Mouse (Mus musculus): ENCODE results near the gene Gpx2. TPM values are rescaled to one million over a fixed set of nuclear protein-coding genes. Genes with fewer than 3 reads are reported as not detected.
A peak's percentile ranks its signal among the peaks of the same experiment; 100 is the strongest.
"Not testable (repeated sequence)": the region's sequence is repeated elsewhere in the genome, so short reads cannot be mapped to it uniquely, and the experiment has no call there.

Gpx2 gene
- total RNA-seq, 2 experiments from 2014 or later, result not detected

- peak in 1 of 2 experiments; percentile 22 for DNase-seq (ENCODE audit: low spot score in 2 of 2)
Observed at GRCm38 (mm10) chr12:76805056-76805811, 9.9 kb upstream of the Gpx2 start.

- peak; percentile 38 to 49 for DNase-seq (ENCODE audit: low spot score in 2 of 2)
Observed at GRCm38 (mm10) chr12:76803700-76804252, 8.4 kb upstream of the Gpx2 start.

GRCm38 (mm10) chr12:76803028-76803427 is 7.7 kb upstream of the Gpx2 start:
- no peak for DNase-seq (ENCODE audit: low spot score in 2 of 2)

- DNase-seq (ENCODE audit: low spot score in 2 of 2), result no peak
Observed at GRCm38 (mm10) chr12:76798008-76798720, 2.8 kb upstream of the Gpx2 start.

GRCm38 (mm10) chr12:76796938-76797539 is 1.7 kb upstream of the Gpx2 start:
- no peak for DNase-seq (ENCODE audit: low spot score in 2 of 2)

- not testable (repeated sequence) for DNase-seq (ENCODE audit: low spot score in 2 of 2)
Observed at GRCm38 (mm10) chr12:76792540-76792939, 2.8 kb downstream of the Gpx2 start.

- DNase-seq (ENCODE audit: low spot score in 2 of 2), result no peak
Observed at GRCm38 (mm10) chr12:76790446-76791084, 4.8 kb downstream of the Gpx2 start.

GRCm38 (mm10) chr12:76784056-76784619 is 11.2 kb downstream of the Gpx2 start:
- peak in 1 of 2 experiments; percentile 16 for DNase-seq (ENCODE audit: low spot score in 2 of 2)

- DNase-seq (ENCODE audit: low spot score in 2 of 2), result no peak
Observed at GRCm38 (mm10) chr12:76780639-76781468, 14.5 kb downstream of the Gpx2 start.

- DNase-seq (ENCODE audit: low spot score in 2 of 2), result no peak
Observed at GRCm38 (mm10) chr12:76779951-76780350, 15.4 kb downstream of the Gpx2 start.

- DNase-seq (ENCODE audit: low spot score in 2 of 2), result no peak
Observed at GRCm38 (mm10) chr12:76778305-76779083, 16.9 kb downstream of the Gpx2 start.

- no peak for DNase-seq (ENCODE audit: low spot score in 2 of 2)
Observed at GRCm38 (mm10) chr12:76777845-76778244, 17.5 kb downstream of the Gpx2 start.

- no peak for DNase-seq (ENCODE audit: low spot score in 2 of 2)
Observed at GRCm38 (mm10) chr12:76776898-76777297, 18.5 kb downstream of the Gpx2 start.

GRCm38 (mm10) chr12:76775132-76775531 is 20.2 kb downstream of the Gpx2 start:
- DNase-seq (ENCODE audit: low spot score in 2 of 2), result peak in 1 of 2 experiments; percentile 15

GRCm38 (mm10) chr12:76774652-76775051 is 20.7 kb downstream of the Gpx2 start:
- DNase-seq (ENCODE audit: low spot score in 2 of 2), result no peak

- DNase-seq (ENCODE audit: low spot score in 2 of 2), result no peak
Observed at GRCm38 (mm10) chr12:76771540-76771939, 23.8 kb downstream of the Gpx2 start.

GRCm38 (mm10) chr12:76770841-76771500 is 24.4 kb downstream of the Gpx2 start:
- no peak for DNase-seq (ENCODE audit: low spot score in 2 of 2)

GRCm38 (mm10) chr12:76765901-76766630 is 29.3 kb downstream of the Gpx2 start:
- DNase-seq (ENCODE audit: low spot score in 2 of 2), result peak in 1 of 2 experiments; percentile 35

Data from adrenal gland, adult 18-20 months (tissue).